Mouse (Mus musculus): ENCODE measurements around the gene Zfhx2. TPM values are rescaled to one million over a fixed set of nuclear protein-coding genes. Genes with fewer than 3 reads are reported as not detected.
"Not testable (repeated sequence)": the region's sequence is repeated elsewhere in the genome, so short reads cannot be mapped to it uniquely, and the experiment has no call there.

Zfhx2 gene
- polyA plus RNA-seq, 1 experiment: 0.63 TPM

- Histone ChIP-seq H3K79me2 (ENCODE audit: control insufficient read depth, insufficient read depth) (no peaks in the 10 kb centered on the region), H3K27me3 (ENCODE audit: control insufficient read depth, insufficient read depth, insufficient read length) (no peaks in the 10 kb centered on the region), H3K4me3 (ENCODE audit: insufficient read depth, poor library complexity, severe bottlenecking) (no peak overlapping the region)
These were observed 39.6 kb downstream of the Zfhx2 start for GRCm38 (mm10) chr14:55052496-55052895.

GRCm38 (mm10) chr14:55047971-55048531, 44.1 kb downstream of the Zfhx2 start:
- no peak for TF ChIP-seq MYOG (IDR thresholded peaks at IDR 0.05; ENCODE audit: control insufficient read depth, extremely low read depth, insufficient read length)
- TF ChIP-seq CTCF (IDR thresholded peaks at IDR 0.05; ENCODE audit: control insufficient read depth, insufficient read depth, insufficient read length): no peak
- TF ChIP-seq CEBPB (IDR thresholded peaks at IDR 0.05; ENCODE audit: low read depth): no peak
- TF ChIP-seq USF1 (IDR thresholded peaks at IDR 0.05; ENCODE audit: low read depth): no peak
- TF ChIP-seq MAX (IDR thresholded peaks at IDR 0.05): no peak
- no peak for TF ChIP-seq MYOD1 (IDR thresholded peaks at IDR 0.05; ENCODE audit: control insufficient read depth, insufficient read length, low read depth)
- no peak for TF ChIP-seq FOSL1 (IDR thresholded peaks at IDR 0.05; ENCODE audit: insufficient read depth, low read length, poor library complexity, severe bottlenecking)
- no peaks in the 10 kb centered on the region for H3K27me3 ChIP-seq (ENCODE audit: control insufficient read depth, insufficient read depth, insufficient read length)
- H3K4me3 ChIP-seq (ENCODE audit: insufficient read depth, poor library complexity, severe bottlenecking): no peak overlapping the region
- no peaks in the 10 kb centered on the region for H3K79me2 ChIP-seq (ENCODE audit: control insufficient read depth, insufficient read depth)
- no peak overlapping the region for H3ac ChIP-seq (ENCODE audit: control insufficient read depth, insufficient read length, low read depth)
- no peaks in the 10 kb centered on the region for H3K36me3 ChIP-seq (ENCODE audit: control insufficient read depth, insufficient read depth)
- no peaks in the 10 kb centered on the region for H3K79me3 ChIP-seq (ENCODE audit: low read depth)

More at GRCm38 (mm10) chr14:55052496-55052895, 39.6 kb downstream of the Zfhx2 start:
- TF ChIP-seq CEBPB (IDR thresholded peaks at IDR 0.05; ENCODE audit: low read depth) (no peak), CTCF (IDR thresholded peaks at IDR 0.05; ENCODE audit: control insufficient read depth, insufficient read depth, insufficient read length) (no peak)
- Histone ChIP-seq H3K79me3 (ENCODE audit: low read depth) (no peaks in the 10 kb centered on the region), H3ac (ENCODE audit: control insufficient read depth, insufficient read length, low read depth) (no peak overlapping the region), H3K36me3 (ENCODE audit: control insufficient read depth, insufficient read depth) (no peaks in the 10 kb centered on the region)

GRCm38 (mm10) chr14:55043694-55044093, 48.4 kb downstream of the Zfhx2 start:
- not testable (repeated sequence) for H3K79me2 ChIP-seq (ENCODE audit: control insufficient read depth, insufficient read depth); H3K27me3 ChIP-seq (ENCODE audit: control insufficient read depth, insufficient read depth, insufficient read length); H3K79me3 ChIP-seq (ENCODE audit: low read depth); H3ac ChIP-seq (ENCODE audit: control insufficient read depth, insufficient read length, low read depth); H3K36me3 ChIP-seq (ENCODE audit: control insufficient read depth, insufficient read depth); H3K4me3 ChIP-seq (ENCODE audit: insufficient read depth, poor library complexity, severe bottlenecking)

- Histone ChIP-seq H3K79me3 (ENCODE audit: low read depth) (no peaks in the 10 kb centered on the region), H3K36me3 (ENCODE audit: control insufficient read depth, insufficient read depth) (no peaks in the 10 kb centered on the region), H3K4me3 (ENCODE audit: insufficient read depth, poor library complexity, severe bottlenecking) (no peak overlapping the region), H3K79me2 (ENCODE audit: control insufficient read depth, insufficient read depth) (no peaks in the 10 kb centered on the region), H3ac (ENCODE audit: control insufficient read depth, insufficient read length, low read depth) (no peak overlapping the region), H3K27me3 (ENCODE audit: control insufficient read depth, insufficient read depth, insufficient read length) (no peaks in the 10 kb centered on the region)
- no peak for TF ChIP-seq MYOG (IDR thresholded peaks at IDR 0.05; ENCODE audit: control insufficient read depth, extremely low read depth, insufficient read length)
These were observed 59.4 kb downstream of the Zfhx2 start for GRCm38 (mm10) chr14:55032695-55033225.

- Histone ChIP-seq H3K4me3 (ENCODE audit: insufficient read depth, poor library complexity, severe bottlenecking) (no peak overlapping the region), H3K27me3 (ENCODE audit: control insufficient read depth, insufficient read depth, insufficient read length) (no peaks in the 10 kb centered on the region)
- TF ChIP-seq USF1 (IDR thresholded peaks at IDR 0.05; ENCODE audit: low read depth): no peak
- no peak for TF ChIP-seq CEBPB (IDR thresholded peaks at IDR 0.05; ENCODE audit: low read depth)
- no peak for TF ChIP-seq CTCF (IDR thresholded peaks at IDR 0.05; ENCODE audit: control insufficient read depth, insufficient read depth, insufficient read length)
- TF ChIP-seq MAX (IDR thresholded peaks at IDR 0.05): no peak
- TF ChIP-seq FOSL1 (IDR thresholded peaks at IDR 0.05; ENCODE audit: insufficient read depth, low read length, poor library complexity, severe bottlenecking): no peak
- no peak for TF ChIP-seq MYOG (IDR thresholded peaks at IDR 0.05; ENCODE audit: control insufficient read depth, extremely low read depth, insufficient read length)
- TF ChIP-seq MYOD1 (IDR thresholded peaks at IDR 0.05; ENCODE audit: control insufficient read depth, insufficient read length, low read depth): no peak
These were observed 63.0 kb downstream of the Zfhx2 start for GRCm38 (mm10) chr14:55029034-55029698.

GRCm38 (mm10) chr14:55028333-55028835, 63.7 kb downstream of the Zfhx2 start:
- Histone ChIP-seq H3K27me3 (ENCODE audit: control insufficient read depth, insufficient read depth, insufficient read length) (no peaks in the 10 kb centered on the region), H3K79me2 (ENCODE audit: control insufficient read depth, insufficient read depth) (no peaks in the 10 kb centered on the region), H3K4me3 (ENCODE audit: insufficient read depth, poor library complexity, severe bottlenecking) (no peak overlapping the region), H3ac (ENCODE audit: control insufficient read depth, insufficient read length, low read depth) (no peak overlapping the region), H3K79me3 (ENCODE audit: low read depth) (no peaks in the 10 kb centered on the region), H3K36me3 (ENCODE audit: control insufficient read depth, insufficient read depth) (peaks cover 13% of the 10 kb centered on the region)
- TF ChIP-seq FOSL1 (IDR thresholded peaks at IDR 0.05; ENCODE audit: insufficient read depth, low read length, poor library complexity, severe bottlenecking) (no peak), MAX (IDR thresholded peaks at IDR 0.05) (no peak), CEBPB (IDR thresholded peaks at IDR 0.05; ENCODE audit: low read depth) (no peak), USF1 (IDR thresholded peaks at IDR 0.05; ENCODE audit: low read depth) (no peak), MYOG (IDR thresholded peaks at IDR 0.05; ENCODE audit: control insufficient read depth, extremely low read depth, insufficient read length) (no peak), MYOD1 (IDR thresholded peaks at IDR 0.05; ENCODE audit: control insufficient read depth, insufficient read length, low read depth) (no peak), CTCF (IDR thresholded peaks at IDR 0.05; ENCODE audit: control insufficient read depth, insufficient read depth, insufficient read length) (no peak)

More at GRCm38 (mm10) chr14:55029034-55029698, 63.0 kb downstream of the Zfhx2 start:
- Histone ChIP-seq H3ac (ENCODE audit: control insufficient read depth, insufficient read length, low read depth) (no peak overlapping the region), H3K36me3 (ENCODE audit: control insufficient read depth, insufficient read depth) (peaks cover 13% of the 10 kb centered on the region), H3K79me3 (ENCODE audit: low read depth) (no peaks in the 10 kb centered on the region), H3K79me2 (ENCODE audit: control insufficient read depth, insufficient read depth) (no peaks in the 10 kb centered on the region)
